In the genomic region with DNA sequence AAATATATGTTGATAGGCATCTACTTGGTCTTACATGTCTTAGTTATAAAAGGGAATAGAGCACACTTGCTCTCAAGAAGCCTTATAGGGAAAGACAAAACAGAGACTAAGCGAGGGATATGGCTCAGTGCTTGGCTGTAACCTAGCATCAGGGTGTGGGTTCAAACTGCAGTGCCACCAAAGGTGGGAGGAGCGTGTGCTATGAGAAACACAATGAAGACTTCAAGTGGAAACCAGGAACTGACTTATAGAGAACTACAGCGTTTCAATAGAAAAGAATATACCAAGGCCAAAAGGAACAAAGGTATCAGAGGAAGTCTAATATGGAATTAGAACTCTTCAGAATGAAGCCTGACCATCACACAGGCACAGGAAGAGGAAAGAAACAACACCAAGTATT, we compare ENCODE assay signal across 10 mouse cellular contexts.
"Had no signal": no experiment of that assay in that cellular context is flagged by ENCODE, and none has a peak within 500 bp of the region (broad histone marks: within the 10 kb centered on the region; RNA-seq: fewer than 3 reads in every experiment).

No protein-coding gene starts in this region.

- ATAC-seq: lung, postnatal 0 days; midbrain, embryonic 15.5 days had no signal

- DNase-seq: kidney, adult 8-10 months; kidney, postnatal 25 days; layer of hippocampus, adult 9-11 months; left cerebral cortex, postnatal 4 days; lung, adult 2 months; lung, postnatal 36 days; right cerebral cortex, postnatal 14 days; thymus, postnatal 4 days had no signal
